Mouse (Mus musculus) spleen, embryonic (tissue): ENCODE measurements around the gene Nfu1.
"Not testable (repeated sequence)": the region's sequence is repeated elsewhere in the genome, so short reads cannot be mapped to it uniquely, and the experiment has no call there.

ENCODE experiments used
- CTCF ChIA-PET: fragments of 350-600 bp; sonication (Branson Sonifier 250); formaldehyde crosslinking; loops from one replicate; lab custom pipeline; 2022; lab: Charles Lee

Nfu1 gene

GRCm38 (mm10) chr6:87021791-87022190, 12.8 kb downstream of the Nfu1 start:
- CTCF ChIA-PET = no interaction called here

- CTCF ChIA-PET = no interaction called here
Observed at GRCm38 (mm10) chr6:87026980-87027379, 17.9 kb downstream of the Nfu1 start.

GRCm38 (mm10) chr6:87028881-87029280, 19.8 kb downstream of the Nfu1 start:
- CTCF ChIA-PET = interaction anchor here (1.2 kb wide), 1 partner anchor 10 kb away, joined by 3 read pairs; no protein-coding TSS in a partner anchor

GRCm38 (mm10) chr6:87031310-87031709, 22.3 kb downstream of the Nfu1 start:
- CTCF ChIA-PET = not testable (repeated sequence)

- CTCF ChIA-PET = no interaction called here
Observed at GRCm38 (mm10) chr6:87032401-87032800, 23.4 kb downstream of the Nfu1 start.

GRCm38 (mm10) chr6:87034395-87034794, 25.4 kb downstream of the Nfu1 start:
- CTCF ChIA-PET = no interaction called here

GRCm38 (mm10) chr6:87037826-87038620, 29.0 kb downstream of the Nfu1 start:
- CTCF ChIA-PET = no interaction called here

- CTCF ChIA-PET = interaction anchor here (0.9 kb wide), 1 partner anchor 10 kb away, joined by 3 read pairs; no protein-coding TSS in a partner anchor
Observed at GRCm38 (mm10) chr6:87039161-87039560, 30.1 kb downstream of the Nfu1 start.

- CTCF ChIA-PET = interaction anchor here (1.5 kb wide), 1 partner anchor 11 kb away, joined by 6 read pairs; no protein-coding TSS in a partner anchor
Observed at GRCm38 (mm10) chr6:87040971-87041370, 31.9 kb downstream of the Nfu1 start.

- CTCF ChIA-PET = interaction anchor here (1.5 kb wide), 1 partner anchor 11 kb away, joined by 6 read pairs; no protein-coding TSS in a partner anchor
Observed at GRCm38 (mm10) chr6:87041431-87041830, 32.4 kb downstream of the Nfu1 start.

GRCm38 (mm10) chr6:87042004-87042336, 32.9 kb downstream of the Nfu1 start:
- CTCF ChIA-PET = interaction anchor here (1.5 kb wide), 1 partner anchor 10 kb away, joined by 6 read pairs; no protein-coding TSS in a partner anchor

- CTCF ChIA-PET = interaction anchor here (0.6 to 1.5 kb wide), 2 partner anchors 10 to 33 kb away, joined by 6 read pairs; no protein-coding TSS in a partner anchor
Observed at GRCm38 (mm10) chr6:87042337-87043130, 33.5 kb downstream of the Nfu1 start, which contains the start of gene Gfpt1. Gene Gfpt1 (plus strand): TSS chr6:87042846.

- CTCF ChIA-PET = interaction anchor here (0.6 kb wide), 1 partner anchor 32 kb away, joined by 6 read pairs; no protein-coding TSS in a partner anchor
Observed at GRCm38 (mm10) chr6:87043131-87043516, 34.1 kb downstream of the Nfu1 start.

GRCm38 (mm10) chr6:87044895-87045294, 35.9 kb downstream of the Nfu1 start:
- CTCF ChIA-PET = no interaction called here

- CTCF ChIA-PET = no interaction called here
Observed at GRCm38 (mm10) chr6:87045507-87045906, 36.5 kb downstream of the Nfu1 start.

- CTCF ChIA-PET = not testable (repeated sequence)
Observed at GRCm38 (mm10) chr6:87048712-87049111, 39.7 kb downstream of the Nfu1 start.

- CTCF ChIA-PET = interaction anchor here (0.6 to 1.2 kb wide), 2 partner anchors 10 to 101 kb away, joined by 4 to 6 read pairs; no protein-coding TSS in a partner anchor
Observed at GRCm38 (mm10) chr6:87051886-87052425, 42.9 kb downstream of the Nfu1 start.

- CTCF ChIA-PET = no interaction called here
Observed at GRCm38 (mm10) chr6:87054193-87054592, 45.2 kb downstream of the Nfu1 start.

- CTCF ChIA-PET = no interaction called here
Observed at GRCm38 (mm10) chr6:87059754-87060153, 50.7 kb downstream of the Nfu1 start.

GRCm38 (mm10) chr6:87063586-87063985, 54.5 kb downstream of the Nfu1 start:
- CTCF ChIA-PET = no interaction called here

- CTCF ChIA-PET = no interaction called here
Observed at GRCm38 (mm10) chr6:87068209-87068608, 59.2 kb downstream of the Nfu1 start.
